Mouse (Mus musculus) urinary bladder, adult 2 months (tissue): Measurements from ENCODE around the gene Khdrbs1. TPM values are rescaled to one million over a fixed set of nuclear protein-coding genes. Genes with fewer than 3 reads are reported as not detected.

Experiments used
- DNase-seq: peaks from one replicate; pipeline ENCODE4 v3.0.0; 2022; ENCODE audit warnings: low spot score
- polyA plus RNA-seq: library from polyadenylated mRNA; depleted of rRNA; stranded (reverse); fragments of >200 nt; gene quantifications from 2 replicates; pipeline ENCODE4 v1.2.3, GENCODE M21; 2012; rRNA removed

Khdrbs1 gene
- polyA plus RNA-seq, 1 experiment = 21.7 TPM

- DNase-seq = no peak
These were observed 69.1 kb downstream of the Khdrbs1 start for GRCm38 (mm10) chr4:129672878-129673449.

GRCm38 (mm10) chr4:129672083-129672877 is 69.8 kb downstream of the Khdrbs1 start, which contains the start of gene Kpna6:
TSS of gene Kpna6 (minus strand) at chr4:129672767.
- DNase-seq = peak; percentile 89

GRCm38 (mm10) chr4:129671491-129672082 is 70.5 kb downstream of the Khdrbs1 start:
- DNase-seq = no peak

GRCm38 (mm10) chr4:129662255-129662813 is 79.8 kb downstream of the Khdrbs1 start:
- DNase-seq = no peak

GRCm38 (mm10) chr4:129661584-129661983 is 80.5 kb downstream of the Khdrbs1 start:
- DNase-seq = no peak

GRCm38 (mm10) chr4:129654770-129655169 is 87.3 kb downstream of the Khdrbs1 start:
- DNase-seq = no peak

Other genes with a start within 250 kb of the Khdrbs1 start
- gene Marcksl1, start 228.7 kb downstream of the Khdrbs1 start, polyA plus RNA-seq = 151 and 161 TPM in 2 replicates
- 101 and 112 TPM in 2 replicates for gene Hdac1, start 199.6 kb downstream of the Khdrbs1 start, polyA plus RNA-seq
- 2.9 and 3.7 TPM in 2 replicates for gene Lck, start 168.7 kb downstream of the Khdrbs1 start, polyA plus RNA-seq
- 4.0 and 4.7 TPM in 2 replicates for gene Fam167b, start 163.8 kb downstream of the Khdrbs1 start, polyA plus RNA-seq
- 246 and 264 TPM in 2 replicates for gene Eif3i, start 141.7 kb downstream of the Khdrbs1 start, polyA plus RNA-seq
- 159 and 183 TPM in 2 replicates for gene Tmem234, start 141.6 kb downstream of the Khdrbs1 start, polyA plus RNA-seq
- 5.6 and 7.6 TPM in 2 replicates for gene Dcdc2b, start 128.0 kb downstream of the Khdrbs1 start, polyA plus RNA-seq
- gene Iqcc, start 123.2 kb downstream of the Khdrbs1 start, polyA plus RNA-seq = 29.4 and 32.6 TPM in 2 replicates
- gene Ccdc28b, start 118.4 kb downstream of the Khdrbs1 start, polyA plus RNA-seq = 48.4 and 49.4 TPM in 2 replicates
- gene Txlna, start 101.2 kb downstream of the Khdrbs1 start, polyA plus RNA-seq = 29.9 and 30.0 TPM in 2 replicates
- gene Kpna6, start 69.5 kb downstream of the Khdrbs1 start, polyA plus RNA-seq = 35.8 and 37.8 TPM in 2 replicates
- 16.6 and 19.9 TPM in 2 replicates for gene Tmem39b, start 45.5 kb downstream of the Khdrbs1 start, polyA plus RNA-seq
- gene Ptp4a2, start 68.9 kb upstream of the Khdrbs1 start, polyA plus RNA-seq = 121 and 139 TPM in 2 replicates
- not detected in 2 replicates for gene Spocd1, start 186.9 kb upstream of the Khdrbs1 start, polyA plus RNA-seq
- 4.0 and 5.4 TPM in 2 replicates for gene Adgrb2, start 242.6 kb upstream of the Khdrbs1 start, polyA plus RNA-seq